Mouse (Mus musculus): ENCODE measurements at regions not wholly inside any gene's neighbourhood (a gene's known extent, or its start where the extent isn't known, plus 50 kb on each side); places are given as distances from the start of the nearest gene placed in this dataset.

GRCm38 (mm10) chr10:71485063-71485762 is 137.7 kb downstream of the Ipmk start:
- TF ChIP-seq CTCF (IDR thresholded peaks at IDR 0.05; ENCODE audit: low read depth) (no peak), EP300 (IDR thresholded peaks at IDR 0.05; ENCODE audit: low read depth) (no peak)

Measured in heart, postnatal 0 days (tissue).